Mouse (Mus musculus) CD4-positive naive resting alpha-beta T cell, adult 76 days (primary cell): ENCODE data around the gene Wdr26. TPM values are rescaled to one million over a fixed set of nuclear protein-coding genes. Genes with fewer than 3 reads are reported as not detected.

Experiments used
- total RNA-seq: library from RNA; stranded (reverse); gene quantifications from one replicate; pipeline ENCODE4 v1.2.4, GENCODE M21; 2023

The Wdr26 gene
- total RNA-seq = 340 TPM

DNA sequence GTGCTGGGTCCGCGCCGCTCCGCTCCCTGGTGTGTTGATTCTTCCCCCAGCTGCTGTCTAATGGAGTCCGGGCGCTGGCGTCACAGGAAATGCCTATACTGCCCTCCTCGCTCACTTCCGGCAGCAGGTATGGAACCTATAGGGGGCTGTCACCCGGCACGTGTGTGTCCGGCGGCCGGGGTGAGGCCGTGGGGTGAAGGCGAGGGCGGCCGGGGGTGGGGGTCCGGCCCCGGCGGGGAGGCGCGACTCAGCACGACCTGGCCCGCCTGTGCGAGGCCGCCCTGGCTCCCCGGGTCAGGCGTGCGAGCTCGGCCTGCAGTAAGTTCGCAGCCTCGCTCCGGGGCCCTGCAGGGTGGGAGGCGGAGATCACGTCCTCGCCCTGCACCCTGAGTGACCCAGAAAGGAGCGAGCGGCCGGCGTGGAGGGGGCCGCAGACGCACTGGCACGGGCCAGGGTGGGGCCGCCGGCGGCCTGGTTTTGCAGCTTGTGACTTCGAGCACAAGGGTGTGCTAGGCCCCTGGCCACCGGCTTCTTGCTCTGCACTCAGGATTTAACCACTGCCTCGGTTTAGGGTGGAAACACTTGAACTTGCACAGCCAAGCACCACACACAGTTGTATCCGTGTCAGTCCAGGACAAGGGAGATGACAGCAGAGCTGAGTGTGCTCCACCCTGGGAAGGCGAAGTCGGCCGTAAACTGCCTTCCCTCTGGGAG lies at the start of gene Wdr26:
Wdr26 (minus strand) TSS at position 82 of the 714 bp plus-strand sequence.

GRCm38 (mm10) chr1:181143950-181144836 lies 67.6 kb downstream of the Wdr26 start, which contains the start of the genes Nvl and Cnih4:
Nvl (minus strand) TSS chr1:181144204.
Cnih4 (plus strand) TSS chr1:181144693.

Other genes starting within 250 kb of the Wdr26 start
- gene Ephx1, start 191.1 kb downstream of the Wdr26 start, total RNA-seq = 56.2 TPM
- gene 9130409I23Rik, start 160.8 kb downstream of the Wdr26 start, total RNA-seq = not detected
- gene Nvl, start 67.8 kb downstream of the Wdr26 start, total RNA-seq = 31.4 TPM
- 17.9 TPM for gene Cnih4, start 67.3 kb downstream of the Wdr26 start, total RNA-seq
- gene Cnih3, start 140.6 kb upstream of the Wdr26 start, total RNA-seq = not detected